Mouse (Mus musculus): Measurements from ENCODE around the gene 4922502D21Rik. TPM values are rescaled to one million over a fixed set of nuclear protein-coding genes. Genes with fewer than 3 reads are reported as not detected.

4922502D21Rik gene
- polyA plus RNA-seq, 1 experiment = 0.09 TPM

DNA sequence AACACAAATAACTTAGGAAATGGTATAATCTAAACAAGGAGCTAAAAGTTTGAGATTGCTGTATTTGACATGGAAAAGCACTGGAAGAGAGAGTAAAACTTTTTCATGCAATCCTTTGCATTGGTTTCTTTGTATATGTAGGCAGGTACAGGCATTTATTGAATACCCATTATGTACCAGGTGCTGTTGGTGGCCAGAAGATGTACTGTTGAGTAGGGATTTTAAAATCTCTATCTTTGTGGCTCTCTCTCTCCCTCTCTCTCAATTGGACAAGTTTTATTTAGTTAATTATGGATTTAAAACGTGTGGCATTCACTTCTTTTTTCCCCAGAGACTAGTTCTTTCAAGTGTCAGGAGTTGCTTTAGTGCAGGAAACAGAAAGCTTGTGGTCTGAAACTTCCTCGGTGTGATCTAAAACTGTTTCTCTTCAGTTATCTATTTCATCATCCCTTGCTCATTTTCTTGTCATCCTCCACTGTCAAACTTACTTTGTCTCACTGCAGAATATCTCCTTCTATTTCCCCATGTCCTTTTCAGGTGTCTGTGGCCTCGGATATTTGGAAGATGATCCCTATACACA is 55.9 kb downstream of the 4922502D21Rik start:
- no peaks in the 10 kb centered on the region for H3K4me1 ChIP-seq (ENCODE audit: control insufficient read depth, insufficient read depth, low read length)
- TF ChIP-seq CTCF (conservative IDR thresholded peaks at IDR 0.05; ENCODE audit: insufficient read depth, insufficient read length, low read depth, low read length) = no peak
- TF ChIP-seq POLR2A (IDR thresholded peaks at IDR 0.05; ENCODE audit: low read depth, low read length) = no peak
- no peak for DNase-seq
- H3K36me3 ChIP-seq (ENCODE audit: control insufficient read depth, insufficient read depth, low read length) = no peaks in the 10 kb centered on the region
- H3K27me3 ChIP-seq (replicated peaks; ENCODE audit: control insufficient read depth, insufficient read depth, low read length) = no peaks in the 10 kb centered on the region
- no peak overlapping the region for H3K4me3 ChIP-seq (ENCODE audit: insufficient read depth, low read depth, low read length)
- H3K27ac ChIP-seq (ENCODE audit: insufficient read depth, low read depth, low read length) = no peak overlapping the region
- 49% methylated on average over 3 of the region's 3 CpGs for WGBS

GRCm38 (mm10) chr6:129275220-129275619 is 56.4 kb downstream of the 4922502D21Rik start, which contains the start of gene Cd69:
Cd69 (minus strand) TSS chr6:129275436.
- no peaks in the 10 kb centered on the region for H3K36me3 ChIP-seq (ENCODE audit: control insufficient read depth, insufficient read depth, low read length)
- H3K4me1 ChIP-seq (ENCODE audit: control insufficient read depth, insufficient read depth, low read length) = no peaks in the 10 kb centered on the region
- 59% methylated on average over 9 of the region's 9 CpGs for WGBS
- TF ChIP-seq POLR2A (IDR thresholded peaks at IDR 0.05; ENCODE audit: low read depth, low read length) = no peak
- TF ChIP-seq CTCF (conservative IDR thresholded peaks at IDR 0.05; ENCODE audit: insufficient read depth, insufficient read length, low read depth, low read length) = no peak
- H3K27me3 ChIP-seq (replicated peaks; ENCODE audit: control insufficient read depth, insufficient read depth, low read length) = no peaks in the 10 kb centered on the region
- H3K4me3 ChIP-seq (ENCODE audit: insufficient read depth, low read depth, low read length) = no peak within 1 kb of the TSS
- H3K27ac ChIP-seq (ENCODE audit: insufficient read depth, low read depth, low read length) = no peak within 1 kb of the TSS
- peak; percentile 5 for DNase-seq

DNA sequence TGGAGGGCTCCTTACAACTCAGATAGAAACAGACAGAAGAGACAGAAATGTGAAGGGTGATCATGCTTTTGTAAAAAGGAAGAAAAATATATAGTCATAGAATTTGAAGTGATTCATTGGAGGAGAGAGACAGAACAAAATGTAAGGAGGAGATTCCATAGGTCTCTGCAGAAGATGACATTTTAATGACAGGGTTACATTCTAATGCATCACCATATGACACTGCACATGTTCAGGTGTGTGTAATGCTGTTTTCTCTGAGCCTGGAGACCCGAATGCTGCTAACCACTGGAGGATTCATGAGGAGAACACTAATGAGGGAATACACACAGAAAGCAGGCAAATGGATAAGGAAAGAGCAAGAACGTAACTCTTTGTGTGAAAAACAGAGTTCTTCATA is 57.1 kb downstream of the 4922502D21Rik start:
- no peak overlapping the region for H3K4me3 ChIP-seq (ENCODE audit: insufficient read depth, low read depth, low read length)
- no peaks in the 10 kb centered on the region for H3K4me1 ChIP-seq (ENCODE audit: control insufficient read depth, insufficient read depth, low read length)
- H3K27me3 ChIP-seq (replicated peaks; ENCODE audit: control insufficient read depth, insufficient read depth, low read length) = no peaks in the 10 kb centered on the region
- no peak overlapping the region for H3K27ac ChIP-seq (ENCODE audit: insufficient read depth, low read depth, low read length)
- TF ChIP-seq CTCF (conservative IDR thresholded peaks at IDR 0.05; ENCODE audit: insufficient read depth, insufficient read length, low read depth, low read length) (no peak), POLR2A (IDR thresholded peaks at IDR 0.05; ENCODE audit: low read depth, low read length) (no peak)
- 75% methylated on average over 2 of the region's 2 CpGs for WGBS
- no peaks in the 10 kb centered on the region for H3K36me3 ChIP-seq (ENCODE audit: control insufficient read depth, insufficient read depth, low read length)
- no peak for DNase-seq

- no peaks in the 10 kb centered on the region for H3K27me3 ChIP-seq (replicated peaks; ENCODE audit: control insufficient read depth, insufficient read depth, low read length)
- no peak for TF ChIP-seq POLR2A (IDR thresholded peaks at IDR 0.05; ENCODE audit: low read depth, low read length)
- no peak for TF ChIP-seq CTCF (conservative IDR thresholded peaks at IDR 0.05; ENCODE audit: insufficient read depth, insufficient read length, low read depth, low read length)
- WGBS = 76% methylated on average over 3 of the region's 3 CpGs
- no peaks in the 10 kb centered on the region for H3K36me3 ChIP-seq (ENCODE audit: control insufficient read depth, insufficient read depth, low read length)
- DNase-seq = no peak
- H3K4me3 ChIP-seq (ENCODE audit: insufficient read depth, low read depth, low read length) = no peak overlapping the region
- H3K4me1 ChIP-seq (ENCODE audit: control insufficient read depth, insufficient read depth, low read length) = no peaks in the 10 kb centered on the region
- no peak overlapping the region for H3K27ac ChIP-seq (ENCODE audit: insufficient read depth, low read depth, low read length)
Observed at GRCm38 (mm10) chr6:129273662-129274061, 57.9 kb downstream of the 4922502D21Rik start.

Other genes starting within 250 kb of the 4922502D21Rik start
- 0.05 TPM in 1 of 2 replicates, not detected in the other for gene Clec2e, start 230.9 kb downstream of the 4922502D21Rik start, polyA plus RNA-seq (2012; rRNA removed)
- gene Clec2d, start 151.2 kb downstream of the 4922502D21Rik start, polyA plus RNA-seq (2012; rRNA removed) = 42.9 and 67.0 TPM in 2 replicates
- gene Cd69, start 56.4 kb downstream of the 4922502D21Rik start, polyA plus RNA-seq (2012; rRNA removed) = 0.11 and 0.78 TPM in 2 replicates
- gene Clec12a, start 10.9 kb upstream of the 4922502D21Rik start, polyA plus RNA-seq (2012; rRNA removed) = 0.34 and 0.63 TPM in 2 replicates
- 0.06 and 0.12 TPM in 2 replicates for gene Clec12b, start 54.1 kb upstream of the 4922502D21Rik start, polyA plus RNA-seq (2012; rRNA removed)
- 0.24 and 0.41 TPM in 2 replicates for gene Clec1b, start 65.5 kb upstream of the 4922502D21Rik start, polyA plus RNA-seq (2012; rRNA removed)
- gene Clec9a, start 77.1 kb upstream of the 4922502D21Rik start, polyA plus RNA-seq (2012; rRNA removed) = 0.42 and 0.86 TPM in 2 replicates
- 2.6 and 2.8 TPM in 2 replicates for gene Clec1a, start 120.2 kb upstream of the 4922502D21Rik start, polyA plus RNA-seq (2012; rRNA removed)
- 0.03 and 0.17 TPM in 2 replicates for gene Olr1, start 175.4 kb upstream of the 4922502D21Rik start, polyA plus RNA-seq (2012; rRNA removed)
- gene Tmem52b, start 180.8 kb upstream of the 4922502D21Rik start, polyA plus RNA-seq (2012; rRNA removed) = 124 and 212 TPM in 2 replicates
- gene Gabarapl1, start 201.4 kb upstream of the 4922502D21Rik start, polyA plus RNA-seq (2012; rRNA removed) = 648 and 804 TPM in 2 replicates
- gene Klre1, start 246.1 kb upstream of the 4922502D21Rik start, polyA plus RNA-seq (2012; rRNA removed) = 0.30 TPM in 1 of 2 replicates, not detected in the other

Data from kidney, adult 2 months (tissue).